Mouse (Mus musculus): ENCODE measurements around the gene Mfn1. TPM values are rescaled to one million over a fixed set of nuclear protein-coding genes. Genes with fewer than 3 reads are reported as not detected.

Gene Mfn1
- total RNA-seq (2021) = 100 to 1,000 TPM in 1 of 2 experiments, 10 to 100 TPM in 1; 99.2 to 103 TPM
- long read RNA-seq, experiment 1, full-length matches to known transcripts = 83 of 95 reads
- long read RNA-seq, experiment 1, partial matches to known transcripts = 6 of 95 reads
- long read RNA-seq, experiment 1, other reads (novel, unspliced or antisense) = 6 of 95 reads
- long read RNA-seq, experiment 2, full-length matches to known transcripts = 70 of 88 reads
- long read RNA-seq, experiment 2, partial matches to known transcripts = 8 of 88 reads
- long read RNA-seq, experiment 2, other reads (novel, unspliced or antisense) = 10 of 88 reads

DNA sequence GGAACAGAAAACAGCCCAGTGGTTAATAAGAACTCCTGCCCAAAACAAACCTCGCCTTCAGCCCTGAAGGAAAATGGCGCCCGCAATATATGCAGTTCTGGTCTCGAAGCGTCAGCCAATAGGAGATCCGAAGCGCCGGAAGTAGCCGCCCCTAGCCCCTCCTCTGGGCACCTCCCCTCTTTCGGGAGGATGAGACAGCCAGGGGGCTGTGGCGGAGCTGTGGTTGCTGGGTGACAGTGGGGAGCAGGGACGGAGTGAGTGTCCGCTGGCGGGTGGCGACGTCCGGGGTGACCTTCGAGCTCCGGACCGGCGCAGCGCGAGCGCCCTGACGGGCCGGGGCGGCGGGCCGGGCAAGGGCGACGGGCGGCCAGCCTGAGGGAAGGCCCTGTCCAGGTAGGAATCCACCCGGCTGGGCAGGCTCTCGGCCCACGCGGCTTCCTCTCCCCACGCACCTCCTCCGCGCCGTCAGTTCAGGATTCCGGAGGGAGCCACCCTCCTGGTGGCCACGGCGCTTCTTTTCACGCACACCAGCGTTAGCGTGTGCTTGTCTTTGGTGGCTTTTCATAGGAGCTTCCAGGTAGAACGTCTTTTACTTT is at the start of gene Mfn1:
Gene Mfn1, plus strand, starts transcription at position 163 of the 596 bp plus-strand sequence.
- DNase-seq = peak; percentile 88

DNA sequence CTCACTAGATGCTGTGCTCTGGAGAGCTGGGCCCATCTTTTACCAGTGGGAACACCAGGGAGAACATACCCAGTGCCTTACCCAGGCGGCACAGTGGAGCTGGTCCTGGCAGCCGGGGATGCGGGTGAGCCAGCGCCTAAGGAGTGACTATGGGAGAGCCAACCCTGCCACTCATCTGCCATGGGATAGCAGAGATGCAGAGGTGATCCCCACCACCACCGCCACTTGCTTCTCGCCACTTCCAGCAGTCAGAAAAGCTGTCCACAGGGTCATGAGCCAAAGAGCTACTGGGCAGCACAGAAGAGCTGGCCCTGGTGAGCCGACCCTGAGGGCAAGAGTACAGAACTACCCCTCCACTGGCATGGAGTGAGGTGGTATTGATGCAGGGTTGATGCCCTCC is 49.3 kb upstream of the Mfn1 start:
- no peak for DNase-seq

DNA sequence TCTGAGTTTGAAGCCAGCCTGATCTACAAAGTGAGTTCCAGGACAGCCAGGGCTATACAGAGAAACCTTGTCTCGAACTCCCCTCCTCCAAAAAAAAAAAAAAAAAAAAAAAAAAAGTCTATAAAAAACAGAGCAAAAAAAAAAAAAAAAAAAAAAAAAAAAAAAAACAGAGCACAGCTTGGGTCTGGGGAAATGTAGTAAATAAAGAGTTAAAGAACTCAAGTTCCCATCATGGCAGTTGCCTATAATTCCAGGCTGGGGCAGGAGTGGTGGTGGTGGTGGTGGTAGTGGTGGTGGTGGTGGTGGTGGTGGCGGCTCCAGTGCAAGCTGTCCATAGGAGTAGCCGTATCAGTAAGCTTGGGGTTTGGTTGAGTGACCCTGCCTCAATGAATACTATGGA is 46.2 kb upstream of the Mfn1 start:
- no peak for DNase-seq

DNA sequence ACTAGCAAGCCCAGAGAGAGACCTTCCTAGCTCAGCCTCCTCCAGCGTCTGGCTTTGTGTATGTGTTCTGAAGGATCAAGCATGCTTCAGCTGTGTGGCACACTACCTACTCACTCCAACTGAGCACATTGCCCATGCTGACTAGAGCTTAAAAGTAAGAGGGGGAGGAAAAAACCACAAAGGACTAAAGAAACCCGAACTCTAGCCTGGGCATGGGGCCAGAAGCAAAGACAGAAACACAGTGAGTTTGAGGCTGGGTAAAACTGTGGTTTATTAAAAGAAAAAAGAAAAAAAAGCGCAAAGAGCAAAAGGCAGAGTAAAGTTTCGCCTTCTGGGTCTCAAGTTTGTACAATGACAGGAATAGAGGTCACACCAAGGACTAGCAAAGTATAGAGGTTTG is 42.7 kb upstream of the Mfn1 start:
- DNase-seq = no peak

DNA sequence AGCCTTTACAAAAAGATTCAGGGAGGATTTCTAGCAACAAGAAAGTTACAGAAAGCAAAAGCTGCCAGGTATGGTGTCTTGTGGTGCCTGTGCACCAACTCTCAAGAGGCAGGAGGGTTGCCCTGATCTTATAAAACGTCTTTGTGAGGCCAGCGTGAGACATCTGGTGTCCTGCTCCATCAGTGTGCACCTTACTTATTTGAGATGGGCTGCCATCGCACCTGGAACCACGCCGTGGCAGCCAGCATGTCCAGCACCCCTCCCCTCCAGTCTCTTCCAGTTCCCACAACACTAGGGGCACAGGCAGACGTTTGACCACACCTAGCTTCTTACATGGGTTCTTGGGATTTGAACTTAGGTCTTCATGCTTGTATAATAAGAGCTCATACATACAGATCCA is 41.1 kb upstream of the Mfn1 start:
- DNase-seq = no peak

DNA sequence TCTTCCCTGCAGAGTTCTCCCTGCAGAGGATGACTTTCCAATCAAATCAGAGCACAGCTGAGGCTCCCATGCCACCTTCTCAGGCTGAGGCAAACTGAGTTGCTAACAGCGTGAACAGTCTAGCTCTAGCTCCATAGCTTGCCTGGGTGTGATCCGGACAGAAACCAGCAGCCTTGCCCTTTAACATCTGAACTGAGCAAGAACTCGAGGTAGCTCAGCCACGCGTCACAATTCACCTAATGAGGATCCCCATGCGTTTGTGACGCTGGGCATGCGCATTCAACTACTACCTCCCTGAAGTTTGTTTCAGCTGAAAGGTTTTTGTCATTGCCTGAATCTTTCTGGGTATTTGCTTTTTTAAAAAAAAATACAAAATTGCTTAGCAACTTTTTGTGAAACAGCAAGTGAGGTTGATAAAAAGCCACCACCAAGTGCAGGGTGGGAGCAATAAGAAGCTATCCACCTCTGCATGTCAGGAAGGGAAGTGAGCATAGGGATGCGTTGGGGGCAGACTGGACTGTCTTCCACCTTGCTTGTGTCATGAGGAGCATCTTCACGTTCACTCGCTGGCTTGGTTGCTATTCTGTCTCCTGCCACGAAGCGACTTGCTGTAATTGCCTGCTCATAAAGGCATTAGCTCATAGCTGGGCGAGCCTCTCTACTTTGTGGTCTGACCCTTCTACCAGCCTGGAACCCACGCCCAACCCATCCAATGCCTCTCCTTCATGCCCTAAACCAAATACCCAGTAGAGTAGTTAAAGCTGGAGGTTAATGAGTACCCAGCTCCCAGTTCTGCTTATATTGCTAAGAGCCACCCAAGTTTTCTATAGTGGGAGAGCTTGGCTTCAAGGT is 39.0 kb upstream of the Mfn1 start:
- no peak for DNase-seq

DNA sequence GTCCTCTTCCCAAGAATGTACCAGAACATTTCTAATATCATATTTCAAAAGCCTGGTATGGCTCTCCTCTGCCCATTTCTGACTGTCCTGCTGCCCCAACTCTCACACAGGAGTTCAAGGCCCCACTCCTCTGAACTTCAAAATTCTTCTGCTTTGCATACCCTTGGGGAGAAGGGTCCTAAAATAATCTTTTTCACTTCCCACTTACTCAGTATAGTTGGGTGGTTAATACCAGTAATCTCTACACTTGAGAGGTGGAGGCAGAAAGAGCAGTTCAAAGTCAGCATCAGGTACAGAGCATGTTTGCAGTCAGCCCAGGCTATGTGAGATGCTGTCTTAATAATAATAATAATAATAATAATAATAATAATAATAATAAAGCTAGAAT is 38.3 kb upstream of the Mfn1 start:
- DNase-seq = no peak

DNA sequence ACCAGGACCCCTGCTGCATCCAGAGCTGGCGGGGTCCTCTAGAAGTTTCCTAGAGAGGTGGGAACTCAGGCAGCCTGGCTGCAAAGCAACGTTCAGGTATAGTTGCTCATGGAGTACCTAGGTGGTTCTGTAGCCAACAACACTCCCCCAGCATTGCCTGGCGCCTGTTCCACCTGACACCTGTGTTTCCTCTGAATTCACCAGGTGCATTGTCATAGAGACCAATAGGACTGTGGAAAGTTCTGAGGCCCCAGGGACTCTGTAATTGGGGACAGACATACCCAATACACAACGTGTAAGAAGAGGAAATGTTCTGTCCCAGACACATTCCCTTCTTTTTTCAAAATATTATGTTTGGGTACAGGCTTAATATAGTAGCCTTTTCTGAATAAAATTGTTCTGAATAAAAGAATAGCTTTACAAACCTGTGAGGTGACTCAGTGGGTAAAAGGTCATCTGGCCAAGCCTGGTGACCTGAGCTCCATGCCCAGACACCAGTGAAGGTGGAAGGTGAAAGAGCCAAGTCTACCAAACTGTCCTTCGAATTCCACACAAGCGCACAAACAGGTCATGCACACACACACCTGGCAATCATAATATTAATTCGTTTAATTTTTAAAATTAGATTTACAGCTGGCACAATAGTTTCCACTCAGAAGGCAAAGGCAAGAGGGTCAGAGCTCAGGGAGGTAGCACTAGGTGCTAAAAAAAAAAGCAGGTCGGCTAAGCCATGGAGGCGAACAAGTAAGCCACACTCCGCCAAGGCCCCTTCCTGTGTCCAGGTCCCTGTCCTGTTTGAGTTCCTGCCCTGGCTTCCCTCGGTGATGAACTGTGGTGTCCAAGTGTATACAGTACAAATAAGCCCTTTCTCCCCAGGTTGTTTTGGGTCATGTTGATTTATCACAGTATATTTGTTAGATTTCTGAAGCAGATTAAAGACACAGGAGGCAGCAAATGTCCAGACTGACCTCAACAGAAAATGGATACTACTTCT is 36.9 kb upstream of the Mfn1 start, which contains the start of gene Kcnmb3:
Gene Kcnmb3, minus strand, starts transcription at position 135 of the 994 bp plus-strand sequence.
- no peak for DNase-seq

DNA sequence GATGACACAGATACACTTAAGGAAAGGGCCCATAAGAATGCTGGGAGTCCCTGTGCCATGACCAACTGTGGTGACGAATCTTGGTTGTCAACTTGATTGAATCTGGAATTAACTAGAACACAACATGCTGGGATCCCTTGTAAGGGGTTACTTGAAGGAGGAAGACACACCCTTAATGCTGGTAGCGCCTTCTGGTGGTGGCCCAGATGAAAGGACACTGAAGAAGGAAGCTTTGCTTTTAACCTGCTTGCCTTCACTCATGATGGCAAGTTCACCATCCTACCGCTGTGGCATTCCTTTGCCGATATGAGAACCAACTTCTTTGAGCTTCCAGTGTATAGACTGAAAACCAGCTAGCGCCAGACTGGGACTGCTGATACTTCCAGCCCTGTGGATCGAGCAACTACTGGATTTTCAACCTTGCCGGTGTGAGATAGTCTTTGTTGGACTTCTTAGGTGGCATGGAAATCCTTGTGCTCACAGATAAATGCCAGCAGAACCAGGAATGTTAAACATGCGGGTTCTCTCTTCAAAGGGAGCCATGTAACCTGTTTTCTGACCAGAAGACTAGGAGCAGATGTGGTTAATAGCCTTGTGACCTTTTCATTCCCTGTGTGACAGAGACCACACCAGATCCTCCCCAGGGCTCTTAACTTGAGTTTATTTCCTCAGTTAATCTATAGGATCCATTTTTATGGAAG is 34.7 kb upstream of the Mfn1 start:
- DNase-seq = no peak

DNA sequence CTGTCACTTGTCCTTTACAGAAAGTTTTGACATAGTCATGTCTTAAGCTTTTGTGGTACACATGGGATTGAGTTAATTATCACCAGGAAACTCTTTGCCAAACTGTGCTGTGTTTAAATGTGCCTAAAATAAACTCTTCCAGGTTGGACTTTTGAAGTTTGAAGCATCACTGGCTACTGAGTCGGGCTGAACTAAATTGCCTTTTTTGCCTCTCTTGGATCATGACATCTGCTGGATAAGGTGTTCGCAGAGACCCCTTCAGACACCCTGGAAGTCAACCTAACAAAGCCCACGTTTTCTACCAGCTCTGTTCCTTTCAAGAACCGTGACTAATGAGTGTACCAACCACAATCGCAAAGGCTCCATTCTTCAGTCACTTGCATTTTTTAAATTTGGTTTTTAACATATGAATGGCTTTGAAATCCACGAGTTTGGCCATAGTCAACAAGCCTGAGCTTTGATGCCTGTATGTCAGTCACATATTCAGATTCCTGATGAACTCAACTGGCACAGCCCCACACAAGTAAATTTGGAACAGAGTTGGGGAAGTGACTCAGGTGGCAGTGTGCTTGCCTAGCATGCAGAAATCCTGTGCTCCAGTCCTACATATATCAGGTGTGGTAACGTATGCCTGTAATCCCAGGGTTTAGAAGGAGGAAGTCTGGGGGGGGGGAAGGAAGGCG is 34.0 kb upstream of the Mfn1 start:
- DNase-seq = no peak

DNA sequence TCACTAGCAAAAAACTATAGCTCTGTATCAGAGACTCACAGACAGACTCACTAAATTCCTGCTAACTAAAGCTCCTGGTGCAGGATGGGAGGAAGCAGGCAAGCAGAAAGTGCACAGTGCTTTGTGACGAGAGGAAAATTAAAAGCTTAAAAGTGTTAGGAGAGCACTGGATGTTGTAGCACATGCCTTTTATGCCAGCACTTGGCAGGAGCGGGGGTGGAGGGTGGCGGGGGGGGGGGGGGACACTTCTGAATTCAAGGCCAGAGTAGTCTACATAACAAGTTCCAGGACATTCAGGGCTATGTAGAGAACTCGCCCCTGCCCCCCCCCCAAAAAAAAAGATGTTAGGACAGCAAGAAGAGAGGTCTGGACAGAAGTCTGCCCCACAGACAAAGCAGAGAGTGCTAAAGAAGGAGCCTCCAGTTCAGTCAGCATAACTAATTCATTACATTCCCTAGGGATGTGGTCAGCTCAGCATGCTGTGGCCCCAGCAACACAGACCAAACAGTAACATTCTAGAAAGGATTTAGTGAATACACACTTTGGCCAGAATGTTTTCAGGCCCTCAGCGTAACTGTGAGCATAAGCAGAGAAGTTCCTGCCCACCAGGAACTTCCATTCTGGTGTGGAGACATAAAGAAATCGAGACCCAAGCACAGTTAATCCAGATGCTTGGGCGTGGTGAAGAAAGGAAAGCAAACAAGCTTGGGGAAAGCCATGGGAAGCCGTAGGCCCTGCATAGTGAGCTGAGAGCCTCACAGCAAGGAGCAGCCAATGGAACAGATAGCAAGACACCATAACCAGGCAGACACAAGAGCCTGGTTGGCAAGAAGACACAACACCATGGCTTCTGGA is 33.2 kb upstream of the Mfn1 start:
- DNase-seq = no peak

DNA sequence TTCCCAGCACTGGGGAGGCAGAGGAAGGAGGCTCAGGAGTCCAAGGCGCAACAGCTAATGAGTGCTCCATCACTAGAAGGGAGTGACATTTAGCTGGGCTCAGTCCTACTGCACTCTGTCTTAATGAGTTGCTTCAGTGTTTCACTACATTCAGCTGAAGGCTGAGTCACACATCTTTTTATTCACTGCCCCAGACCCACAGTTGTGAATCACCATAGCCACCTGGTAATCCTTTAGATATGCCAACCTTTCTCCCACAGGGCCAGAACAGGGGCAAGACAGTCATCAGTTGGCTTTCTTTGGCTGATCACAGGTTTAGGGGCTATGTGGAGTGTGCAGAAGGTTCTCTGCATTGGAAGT is 32.6 kb upstream of the Mfn1 start:
- DNase-seq = no peak

DNA sequence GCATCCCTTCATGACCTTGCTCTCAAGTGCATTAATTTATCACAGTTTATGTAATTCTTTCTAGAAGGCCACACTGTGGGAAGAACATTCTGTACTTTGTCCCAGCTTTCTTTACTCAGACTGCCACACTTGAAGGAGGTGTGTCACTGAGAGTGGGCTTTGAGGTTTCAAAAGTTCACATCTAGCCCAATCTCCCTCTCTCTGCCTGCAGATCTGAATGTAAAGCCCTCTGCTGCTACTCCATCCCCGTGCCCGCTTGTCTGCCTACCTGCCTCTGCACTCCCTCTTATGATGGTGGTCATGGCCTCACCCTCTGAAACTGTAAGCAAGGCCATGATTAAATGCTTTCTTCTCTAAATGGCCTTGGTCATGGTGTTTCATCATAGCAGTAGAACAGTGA is 28.9 kb upstream of the Mfn1 start:
- no peak for DNase-seq

DNA sequence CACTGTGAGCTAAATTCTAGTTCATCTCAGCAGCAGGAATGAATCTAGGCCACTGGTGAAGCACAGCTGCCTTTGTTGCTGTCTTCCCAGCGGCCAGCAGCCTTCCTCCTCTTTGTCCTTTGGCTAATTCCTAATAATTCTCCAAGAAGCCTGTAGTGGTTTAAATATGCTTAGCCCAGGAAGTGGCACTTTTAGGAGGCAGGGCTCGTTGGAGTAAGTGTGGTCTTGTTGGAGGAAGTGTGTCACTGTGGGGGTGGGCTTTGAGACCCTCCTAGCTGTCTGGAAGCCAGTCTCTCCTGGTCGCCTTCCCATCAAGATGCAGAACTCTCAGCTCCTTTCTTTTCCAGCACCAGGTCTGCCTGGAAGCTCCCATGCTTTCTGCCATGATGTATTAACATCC is 23.4 kb upstream of the Mfn1 start:
- no peak for DNase-seq

DNA sequence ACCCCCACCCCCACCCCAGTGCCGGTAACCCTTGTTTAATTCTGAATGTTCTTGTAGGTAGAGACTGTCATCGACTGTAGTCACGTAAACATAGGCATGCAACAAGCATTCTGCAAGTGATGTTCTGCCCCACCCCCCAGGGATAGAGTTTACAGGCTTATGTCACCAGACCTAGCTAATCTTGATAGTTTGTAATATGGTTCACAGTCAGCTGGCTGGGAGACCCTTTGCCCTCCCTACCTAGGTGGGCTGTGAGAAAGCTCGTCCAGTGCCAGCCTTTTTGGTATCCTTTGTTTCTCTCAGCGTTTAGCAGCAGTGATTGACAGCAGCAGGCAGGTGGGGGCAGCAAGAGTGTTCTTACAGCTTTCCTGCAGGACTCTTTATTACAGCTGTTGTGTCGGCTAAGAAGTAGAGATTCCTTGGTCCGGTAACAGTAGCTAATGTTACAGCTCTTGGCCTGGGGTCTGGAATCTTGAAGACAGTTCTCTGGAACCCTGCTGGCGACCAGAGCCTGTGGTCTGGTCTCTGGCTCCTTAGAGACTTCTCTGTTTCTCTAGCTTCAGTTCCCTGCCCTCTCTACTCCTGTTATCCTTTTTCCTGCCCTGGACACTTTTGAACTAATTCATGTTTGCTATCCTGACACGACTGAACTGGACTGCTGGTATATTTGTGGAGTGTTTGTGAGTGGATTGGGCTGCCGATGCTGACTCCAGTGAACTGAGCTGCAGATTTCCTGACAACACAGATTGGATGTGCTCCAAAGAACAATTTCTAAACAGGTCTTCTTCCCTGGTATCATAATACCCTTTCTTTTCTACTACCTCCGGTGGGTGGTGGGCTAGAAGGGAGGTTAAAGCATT is 22.7 kb upstream of the Mfn1 start:
- DNase-seq = no peak

DNA sequence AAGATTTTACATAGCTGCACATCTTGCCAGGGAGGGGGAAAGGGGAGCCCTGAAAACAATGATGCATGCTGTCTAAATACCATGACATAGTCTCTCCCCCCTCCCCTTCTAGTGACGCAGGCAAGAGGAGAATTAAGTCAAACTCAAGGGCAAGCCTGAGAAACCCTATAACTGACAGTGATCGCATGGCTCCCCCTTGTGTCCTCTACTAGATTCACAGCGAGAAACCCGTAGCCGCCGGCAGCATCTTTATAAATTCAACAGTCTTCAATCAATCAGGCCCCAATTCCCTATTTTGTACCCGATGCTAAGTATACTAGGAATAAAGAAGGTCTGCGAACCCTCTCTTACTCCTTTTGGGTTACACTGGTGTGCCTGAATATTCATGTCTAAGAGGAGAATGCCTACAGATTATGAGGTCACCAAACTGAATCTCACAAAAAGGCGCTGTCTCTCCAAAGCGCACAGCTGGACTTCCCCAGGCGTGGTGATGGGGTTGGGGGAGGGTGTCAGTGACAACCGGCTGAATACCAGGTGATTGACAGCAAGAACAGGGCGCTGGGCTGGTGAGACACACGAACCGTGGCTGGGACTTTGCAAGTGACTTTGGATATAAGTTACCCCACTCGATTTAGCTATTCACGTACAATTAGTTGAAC is 20.5 kb upstream of the Mfn1 start:
- DNase-seq = peak; percentile 55

DNA sequence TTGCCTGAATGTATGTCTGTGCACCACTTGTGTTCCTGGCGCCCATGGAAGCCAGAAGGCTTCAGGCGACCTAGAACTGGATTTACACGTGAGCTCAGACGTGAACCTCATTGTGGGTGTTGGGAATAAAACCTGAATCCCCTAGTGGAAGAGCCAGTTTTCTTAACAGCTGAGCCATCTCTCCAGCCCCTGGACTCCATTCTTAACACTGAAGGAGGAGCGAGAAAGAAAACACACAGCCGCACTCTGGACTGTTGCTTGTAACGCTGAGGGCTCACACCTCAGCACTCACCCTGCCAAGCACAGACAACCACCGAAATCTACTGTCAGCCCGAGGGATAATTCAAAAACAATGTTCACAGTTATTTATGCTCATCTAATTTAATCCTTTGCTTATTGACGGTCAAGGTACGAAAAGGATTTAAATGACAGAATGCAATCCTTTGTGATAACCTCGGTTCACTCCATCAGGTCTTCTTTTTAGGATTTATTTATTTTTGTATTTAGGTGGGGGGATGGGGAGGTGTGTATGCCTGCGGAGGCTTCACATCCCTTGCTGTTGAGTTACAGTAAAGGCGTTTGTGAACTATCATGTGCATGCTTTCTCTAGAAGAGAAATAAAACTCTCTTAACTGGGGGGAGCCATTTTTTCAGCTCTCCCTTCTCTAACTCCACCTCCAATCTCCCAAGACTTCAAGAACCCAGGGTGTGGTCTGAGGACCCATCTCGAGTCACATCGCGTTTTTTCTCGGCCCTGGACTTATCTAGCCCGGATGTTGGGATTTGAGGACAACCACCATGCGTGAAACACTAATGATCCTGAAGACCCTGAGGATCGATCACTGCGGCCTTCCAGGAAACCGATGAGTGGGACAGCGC is 19.5 kb upstream of the Mfn1 start, which contains the start of gene Zfp639:
Gene Zfp639, plus strand, starts transcription at position 764 of the 879 bp plus-strand sequence.
- DNase-seq = no peak
